Mouse (Mus musculus) liver, embryonic 14.5 days (tissue): Measurements from ENCODE around the gene Nr1h4.

Experiments used
- CTCF ChIP-seq: IDR thresholded peaks from 2 replicates; pipeline ENCODE4 v1.5.1; 2016; ENCODE audit warnings: antibody characterized with exemption, low read depth, control low read depth
- EP300 ChIP-seq: IDR thresholded peaks from 2 replicates; pipeline ENCODE4 v1.6.1; 2016; ENCODE audit warnings: antibody characterized with exemption, low read depth

DNA sequence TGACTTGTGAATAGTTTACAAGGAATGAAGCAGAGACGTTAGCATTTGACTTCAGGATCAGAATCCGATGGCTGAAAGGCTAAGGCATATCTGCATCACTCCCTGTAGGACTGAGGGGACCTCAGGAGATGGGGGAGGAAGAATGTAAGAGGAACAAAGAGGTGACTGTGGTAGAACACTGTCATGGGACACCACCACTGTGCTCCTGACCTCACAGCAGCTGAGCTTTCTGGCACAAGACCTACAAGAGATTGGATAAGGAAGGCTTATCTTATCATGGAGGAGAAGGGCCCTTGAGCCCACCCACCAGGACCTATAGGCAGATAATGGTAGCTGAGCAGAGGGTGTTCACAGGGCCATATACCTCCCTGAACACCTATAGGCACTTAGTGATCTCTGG lies 24.8 kb downstream of the Nr1h4 start:
- TF ChIP-seq CTCF, result no peak
- TF ChIP-seq EP300, result no peak
